Mouse (Mus musculus) MN1 (cell line): ENCODE data around the gene Tlcd2.
A peak's percentile ranks its signal among the peaks of the same experiment; 100 is the strongest.
"Not testable (repeated sequence)": the region's sequence is repeated elsewhere in the genome, so short reads cannot be mapped to it uniquely, and the experiment has no call there.

ENCODE experiments used
- DNase-seq: peaks from one replicate; pipeline ENCODE4 v3.0.0-alpha.2; 2016; ENCODE audit warnings: low spot score

Gene Tlcd2

GRCm38 (mm10) chr11:75449695-75450094 is 11.8 kb upstream of the Tlcd2 start:
- DNase-seq = peak; percentile 75

GRCm38 (mm10) chr11:75450304-75450908 is 11.1 kb upstream of the Tlcd2 start:
- no peak for DNase-seq

- no peak for DNase-seq
Observed at GRCm38 (mm10) chr11:75450936-75451335, 10.6 kb upstream of the Tlcd2 start.

GRCm38 (mm10) chr11:75452081-75452480 is 9.4 kb upstream of the Tlcd2 start:
- DNase-seq = no peak

- DNase-seq = no peak
Observed at GRCm38 (mm10) chr11:75452812-75453557, 8.5 kb upstream of the Tlcd2 start.

- peak; percentile 89 for DNase-seq
Observed at GRCm38 (mm10) chr11:75453991-75454930, 7.3 kb upstream of the Tlcd2 start, which contains the start of gene Wdr81. Gene Wdr81 (minus strand): TSS chr11:75454717.

- peak; percentile 54 for DNase-seq
Observed at GRCm38 (mm10) chr11:75455041-75455736, 6.3 kb upstream of the Tlcd2 start.

GRCm38 (mm10) chr11:75455971-75456370 is 5.5 kb upstream of the Tlcd2 start:
- not testable (repeated sequence) for DNase-seq

- no peak for DNase-seq
Observed at GRCm38 (mm10) chr11:75456440-75456871, 5.1 kb upstream of the Tlcd2 start.

GRCm38 (mm10) chr11:75458169-75458568 is 3.3 kb upstream of the Tlcd2 start:
- peak; percentile 40 for DNase-seq

GRCm38 (mm10) chr11:75458628-75459041 is 2.9 kb upstream of the Tlcd2 start:
- DNase-seq = no peak

- no peak for DNase-seq
Observed at GRCm38 (mm10) chr11:75459141-75459711, 2.3 kb upstream of the Tlcd2 start.

- DNase-seq = no peak
Observed at GRCm38 (mm10) chr11:75459751-75460102, 1.8 kb upstream of the Tlcd2 start.

- peak; percentile 90 for DNase-seq
Observed at GRCm38 (mm10) chr11:75460103-75460843, 1.2 kb upstream of the Tlcd2 start.

GRCm38 (mm10) chr11:75461743-75462252 is 283 bp downstream of the Tlcd2 start:
- DNase-seq = no peak

GRCm38 (mm10) chr11:75462253-75462783 is 803 bp downstream of the Tlcd2 start:
- peak; percentile 79 for DNase-seq

GRCm38 (mm10) chr11:75462865-75463336 is 1.4 kb downstream of the Tlcd2 start:
- peak; percentile 64 for DNase-seq

GRCm38 (mm10) chr11:75463624-75464023 is 2.1 kb downstream of the Tlcd2 start:
- DNase-seq = no peak

- no peak for DNase-seq
Observed at GRCm38 (mm10) chr11:75464417-75464816, 2.9 kb downstream of the Tlcd2 start.

- no peak for DNase-seq
Observed at GRCm38 (mm10) chr11:75465051-75465450, 3.5 kb downstream of the Tlcd2 start.
